Mouse (Mus musculus) limb, embryonic 11.5 days (tissue): Measurements from ENCODE around the gene 0610012G03Rik. TPM values are rescaled to one million over a fixed set of nuclear protein-coding genes. Genes with fewer than 3 reads are reported as not detected.

Source experiments
- ATAC-seq: fragments of 200-750 bp; cut with Nextera tagmentation; 2 replicates; pipeline ENCODE4 v1.8.0; 2017; ENCODE audit warnings: low read depth; ENCODE audit not compliant: insufficient number of reproducible peaks, low FRiP score, low TSS enrichment
- DNase-seq: peaks from one replicate; pipeline ENCODE4 v3.0.0-alpha.2; 2015; ENCODE audit warnings: low spot score
- H3K27ac ChIP-seq: fragments of 300-500 bp; sonication (generic); replicated peaks from 2 replicates; pipeline ENCODE4 v1.5.1; 2014; ENCODE audit warnings: low read depth, mild to moderate bottlenecking, low read length
- H3K27me3 ChIP-seq: fragments of 300-500 bp; sonication (generic); 2 replicates; pipeline ENCODE4 v1.6.1; 2014; ENCODE audit warnings: mild to moderate bottlenecking, low read length, mixed read lengths; ENCODE audit not compliant: control insufficient read depth, insufficient read depth
- H3K36me3 ChIP-seq: fragments of 300-500 bp; sonication (generic); 2 replicates; pipeline ENCODE4 v1.6.1; 2014; ENCODE audit warnings: mild to moderate bottlenecking, low read length, moderate library complexity, mixed read lengths; ENCODE audit not compliant: control insufficient read depth, insufficient read depth
- H3K4me1 ChIP-seq: fragments of 300-500 bp; sonication (generic); 2 replicates; pipeline ENCODE4 v1.6.1; 2014; ENCODE audit warnings: low read length, mixed read lengths; ENCODE audit not compliant: control insufficient read depth, insufficient read depth
- H3K4me2 ChIP-seq: fragments of 300-500 bp; sonication (generic); 2 replicates; pipeline ENCODE4 v1.6.1; 2014; ENCODE audit warnings: low read depth, mild to moderate bottlenecking, moderate library complexity; ENCODE audit not compliant: severe bottlenecking
- H3K4me3 ChIP-seq: fragments of 300-500 bp; sonication (generic); 2 replicates; pipeline ENCODE4 v1.5.1; 2014; ENCODE audit warnings: low read depth, low read length
- H3K9ac ChIP-seq: fragments of 300-500 bp; sonication (generic); 2 replicates; pipeline ENCODE4 v1.6.1; 2014; ENCODE audit warnings: mild to moderate bottlenecking, low read length
- H3K9me3 ChIP-seq: fragments of 300-500 bp; sonication (generic); 2 replicates; pipeline ENCODE4 v1.6.1; 2016; ENCODE audit warnings: low read length; ENCODE audit not compliant: control insufficient read depth
- WGBS: fragments of 180-500 bp; shearing (Covaris S2); extraction: QIAGEN DNeasy Blood & Tissue Kit; methylation state at CpG from one replicate; pipeline ENCODE4 v1.1.7; 2014; 5-methylcytosine and 5-hydroxymethylcytosine counted together
- polyA plus RNA-seq: library from polyadenylated mRNA; unstranded; fragments of >200 nt; fragmentation: Nextera tagmentation; extraction: Ambion mirVana; gene quantifications from 2 replicates; pipeline ENCODE4 v1.2.1, GENCODE M21; 2014

The 0610012G03Rik gene
- polyA plus RNA-seq, 1 experiment from 2014 or later, result 88.9 TPM

GRCm38 (mm10) chr16:31927412-31927811 is 20.9 kb downstream of the 0610012G03Rik start:
- ATAC-seq, result no peak
- 87% methylated on average over 5 of the region's 5 CpGs for WGBS

GRCm38 (mm10) chr16:31926547-31927182 is 21.6 kb downstream of the 0610012G03Rik start:
- no peak for ATAC-seq
- H3K27ac ChIP-seq, result no peak overlapping the region
- H3K4me2 ChIP-seq, result no peak overlapping the region
- no peak for DNase-seq
- H3K4me1 ChIP-seq, result no peaks in the 10 kb centered on the region
- H3K27me3 ChIP-seq, result no peaks in the 10 kb centered on the region
- WGBS, result 82% methylated on average over 13 of the region's 13 CpGs
- H3K9ac ChIP-seq, result no peak overlapping the region
- H3K36me3 ChIP-seq, result no peaks in the 10 kb centered on the region
- H3K4me3 ChIP-seq, result no peak overlapping the region
- H3K9me3 ChIP-seq, result no peaks in the 10 kb centered on the region

More at GRCm38 (mm10) chr16:31927412-31927811, 20.9 kb downstream of the 0610012G03Rik start:
- no peaks in the 10 kb centered on the region for H3K9me3 ChIP-seq
- no peak overlapping the region for H3K4me3 ChIP-seq
- H3K36me3 ChIP-seq, result no peaks in the 10 kb centered on the region
- H3K4me1 ChIP-seq, result no peaks in the 10 kb centered on the region
- H3K4me2 ChIP-seq, result no peak overlapping the region
- no peaks in the 10 kb centered on the region for H3K27me3 ChIP-seq
- no peak overlapping the region for H3K27ac ChIP-seq
- H3K9ac ChIP-seq, result no peak overlapping the region
- no peak for DNase-seq

GRCm38 (mm10) chr16:31926091-31926490 is 22.2 kb downstream of the 0610012G03Rik start:
- Histone ChIP-seq H3K9me3 (no peaks in the 10 kb centered on the region), H3K27ac (no peak overlapping the region), H3K4me3 (no peak overlapping the region), H3K36me3 (no peaks in the 10 kb centered on the region), H3K4me2 (no peak overlapping the region), H3K4me1 (no peaks in the 10 kb centered on the region), H3K9ac (no peak overlapping the region), H3K27me3 (no peaks in the 10 kb centered on the region)
- WGBS, result 91% methylated on average over 6 of the region's 6 CpGs
- ATAC-seq (no peak), DNase-seq (no peak)

- H3K4me3 ChIP-seq, result no peak overlapping the region
- H3K4me1 ChIP-seq, result no peaks in the 10 kb centered on the region
- WGBS, result 81% methylated on average over 6 of the region's 6 CpGs
- DNase-seq (no peak), ATAC-seq (no peak)
- no peaks in the 10 kb centered on the region for H3K36me3 ChIP-seq
- H3K27ac ChIP-seq, result no peak overlapping the region
- H3K4me2 ChIP-seq, result no peak overlapping the region
- no peaks in the 10 kb centered on the region for H3K9me3 ChIP-seq
- no peak overlapping the region for H3K9ac ChIP-seq
- H3K27me3 ChIP-seq, result no peaks in the 10 kb centered on the region
Measured at GRCm38 (mm10) chr16:31924368-31924767, 23.9 kb downstream of the 0610012G03Rik start.

- H3K27ac ChIP-seq, result no peak overlapping the region
- no peaks in the 10 kb centered on the region for H3K27me3 ChIP-seq
- no peak overlapping the region for H3K4me3 ChIP-seq
- no peaks in the 10 kb centered on the region for H3K4me1 ChIP-seq
- DNase-seq (peak; percentile 89), ATAC-seq (no peak)
- 5% methylated on average over 14 of the region's 14 CpGs for WGBS
- no peak overlapping the region for H3K9ac ChIP-seq
- no peaks in the 10 kb centered on the region for H3K36me3 ChIP-seq
- peak overlapping the region; percentile 21; the same call in 1 of the 2 replicates for H3K4me2 ChIP-seq
- no peaks in the 10 kb centered on the region for H3K9me3 ChIP-seq
Measured at GRCm38 (mm10) chr16:31918248-31918724, 30.0 kb downstream of the 0610012G03Rik start.

GRCm38 (mm10) chr16:31917776-31918175 is 30.5 kb downstream of the 0610012G03Rik start:
- Histone ChIP-seq H3K4me3 (no peak overlapping the region), H3K9me3 (no peaks in the 10 kb centered on the region), H3K36me3 (no peaks in the 10 kb centered on the region), H3K27ac (no peak overlapping the region), H3K9ac (no peak overlapping the region), H3K4me1 (no peaks in the 10 kb centered on the region), H3K4me2 (0 out of 2 replicates have a peak overlapping the region, but pooled peaks have one; percentile 21), H3K27me3 (no peaks in the 10 kb centered on the region)
- no peak for DNase-seq
- WGBS, result 80% methylated on average over 11 of the region's 11 CpGs
- no peak for ATAC-seq

GRCm38 (mm10) chr16:31910281-31910847 is 37.9 kb downstream of the 0610012G03Rik start:
- no peak overlapping the region for H3K9ac ChIP-seq
- H3K4me2 ChIP-seq, result no peak overlapping the region
- 71% methylated on average over 10 of the region's 10 CpGs for WGBS
- no peaks in the 10 kb centered on the region for H3K9me3 ChIP-seq
- ATAC-seq (no peak), DNase-seq (no peak)
- no peaks in the 10 kb centered on the region for H3K4me1 ChIP-seq
- no peak overlapping the region for H3K27ac ChIP-seq
- no peaks in the 10 kb centered on the region for H3K36me3 ChIP-seq
- H3K27me3 ChIP-seq, result no peaks in the 10 kb centered on the region
- no peak overlapping the region for H3K4me3 ChIP-seq

GRCm38 (mm10) chr16:31908959-31909358 is 39.3 kb downstream of the 0610012G03Rik start:
- Histone ChIP-seq H3K36me3 (no peaks in the 10 kb centered on the region), H3K4me1 (no peaks in the 10 kb centered on the region), H3K9me3 (no peaks in the 10 kb centered on the region), H3K4me2 (no peak overlapping the region), H3K27me3 (no peaks in the 10 kb centered on the region), H3K9ac (no peak overlapping the region), H3K27ac (no peak overlapping the region), H3K4me3 (no peak overlapping the region)
- ATAC-seq (no peak), DNase-seq (no peak)
- 68% methylated on average over 11 of the region's 11 CpGs for WGBS
